Mouse (Mus musculus) right cerebral cortex, postnatal 36 days (tissue): ENCODE measurements around the gene Gm13290.
A peak's percentile ranks its signal among the peaks of the same experiment; 100 is the strongest.
"Not testable (repeated sequence)": the region's sequence is repeated elsewhere in the genome, so short reads cannot be mapped to it uniquely, and the experiment has no call there.

Experiments used
- DNase-seq, 2 experiments: peaks; one replicate each; pipeline ENCODE4 v3.0.0; 2022; ENCODE audit warnings: low spot score in 2 of 2, mixed read lengths in 1 of 2

The Gm13290 gene

GRCm38 (mm10) chr4:88781831-88782230, 8.2 kb downstream of the Gm13290 start, which contains the start of gene Ifnz:
TSS of gene Ifnz (plus strand) at chr4:88782131.
- not testable (repeated sequence) for DNase-seq

GRCm38 (mm10) chr4:88782335-88782734, 8.7 kb downstream of the Gm13290 start:
- DNase-seq: not testable (repeated sequence)

GRCm38 (mm10) chr4:88785409-88785808, 11.8 kb downstream of the Gm13290 start, which contains the start of gene Gm13276:
TSS of gene Gm13276 (plus strand) at chr4:88785709.
- not testable (repeated sequence) for DNase-seq

DNA sequence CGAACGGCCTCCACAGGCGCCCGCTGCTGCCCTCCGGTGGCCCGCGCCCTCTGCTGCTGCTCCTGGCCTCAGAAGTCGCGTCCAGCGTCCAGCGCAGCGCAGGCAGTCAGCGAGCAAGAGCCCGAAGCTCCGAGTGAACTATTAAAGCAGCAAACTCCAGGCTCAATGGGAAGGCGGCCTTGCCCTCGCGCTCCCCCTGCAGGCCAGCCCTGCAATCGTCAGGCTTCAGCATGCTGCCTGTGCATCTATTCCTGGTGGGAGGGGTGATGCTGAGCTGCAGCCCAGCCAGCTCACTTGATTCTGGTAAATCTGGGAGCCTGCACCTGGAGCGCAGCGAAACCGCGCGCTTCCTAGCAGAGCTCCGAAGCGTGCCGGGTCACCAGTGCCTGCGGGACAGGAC, 14.8 kb downstream of the Gm13290 start, which contains the start of gene Gm13277:
TSS of gene Gm13277 (plus strand) at position 231 of the 400 bp plus-strand sequence.
- peak; percentile 55 to 56 for DNase-seq

- DNase-seq: not testable (repeated sequence)
These were observed 17.6 kb downstream of the Gm13290 start, which contains the start of gene Gm13278 for GRCm38 (mm10) chr4:88791250-88791649. TSS of gene Gm13278 (plus strand) at chr4:88791550.

DNA sequence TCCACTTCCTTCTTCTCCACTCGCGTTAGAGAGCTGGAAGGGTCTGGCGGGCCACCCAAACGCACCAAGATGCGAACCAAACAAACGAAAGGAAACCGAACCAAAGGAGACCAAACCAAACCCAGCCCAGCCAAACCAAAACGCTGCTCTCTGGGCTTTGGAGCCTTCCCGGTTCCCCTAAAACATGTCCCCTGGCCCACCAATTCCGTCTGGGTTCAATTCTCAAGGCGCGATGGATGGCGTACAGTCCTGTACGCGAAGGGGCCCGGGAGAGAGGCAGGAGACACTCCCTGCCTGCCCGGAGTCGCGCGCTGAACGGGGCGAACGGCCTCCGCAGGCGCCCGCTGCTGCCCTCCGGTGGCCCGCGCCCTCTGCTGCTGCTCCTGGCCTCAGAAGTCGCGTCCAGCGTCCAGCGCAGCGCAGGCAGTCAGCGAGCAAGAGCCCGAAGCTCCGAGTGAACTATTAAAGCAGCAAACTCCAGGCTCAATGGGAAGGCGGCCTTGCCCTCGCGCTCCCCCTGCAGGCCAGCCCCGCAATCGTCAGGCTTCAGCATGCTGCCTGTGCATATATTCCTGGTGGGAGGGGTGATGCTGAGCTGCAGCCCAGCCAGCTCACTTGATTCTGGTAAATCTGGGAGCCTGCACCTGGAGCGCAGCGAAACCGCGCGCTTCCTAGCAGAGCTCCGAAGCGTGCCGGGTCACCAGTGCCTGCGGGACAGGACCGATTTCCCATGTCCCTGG, 20.5 kb downstream of the Gm13290 start, which contains the start of gene Gm13275:
TSS of gene Gm13275 (plus strand) at position 552 of the 740 bp plus-strand sequence.
- peak; percentile 18 to 30 for DNase-seq

- DNase-seq: not testable (repeated sequence)
These were observed 23.5 kb downstream of the Gm13290 start, which contains the start of gene Gm13279 for GRCm38 (mm10) chr4:88797097-88797496. TSS of gene Gm13279 (plus strand) at chr4:88797397.

GRCm38 (mm10) chr4:88799365-88799764, 25.7 kb downstream of the Gm13290 start, which contains the start of gene Gm13285:
TSS of gene Gm13285 (plus strand) at chr4:88799665.
- DNase-seq: not testable (repeated sequence)

GRCm38 (mm10) chr4:88802954-88803353, 29.3 kb downstream of the Gm13290 start, which contains the start of gene Gm13287:
TSS of gene Gm13287 (plus strand) at chr4:88803254.
- not testable (repeated sequence) for DNase-seq

- DNase-seq: not testable (repeated sequence)
These were observed 31.6 kb downstream of the Gm13290 start, which contains the start of gene Gm13288 for GRCm38 (mm10) chr4:88805231-88805630. TSS of gene Gm13288 (plus strand) at chr4:88805531.

GRCm38 (mm10) chr4:88805761-88806160, 32.1 kb downstream of the Gm13290 start:
- DNase-seq: not testable (repeated sequence)

DNA sequence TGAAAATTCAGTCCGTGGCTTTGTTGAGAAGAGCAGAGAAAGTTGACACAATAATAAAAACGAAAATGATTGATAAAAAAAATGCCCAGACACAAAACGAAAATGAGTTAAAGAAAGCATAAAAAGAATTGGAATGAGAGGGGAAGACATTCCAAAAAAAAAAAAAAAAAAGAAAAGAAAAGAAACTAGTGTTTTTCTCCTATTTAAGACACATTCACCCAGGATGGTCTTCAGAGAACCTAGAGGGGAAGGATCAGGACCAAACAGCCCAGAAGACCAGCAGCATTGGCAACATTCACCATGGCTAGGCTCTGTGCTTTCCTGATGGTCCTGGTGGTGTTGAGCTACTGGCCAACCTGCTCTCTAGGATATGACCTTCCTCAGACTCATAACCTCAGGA, 42.3 kb downstream of the Gm13290 start, which contains the start of gene Ifna7:
TSS of gene Ifna7 (plus strand) at position 301 of the 400 bp plus-strand sequence.
- DNase-seq: no peak

DNA sequence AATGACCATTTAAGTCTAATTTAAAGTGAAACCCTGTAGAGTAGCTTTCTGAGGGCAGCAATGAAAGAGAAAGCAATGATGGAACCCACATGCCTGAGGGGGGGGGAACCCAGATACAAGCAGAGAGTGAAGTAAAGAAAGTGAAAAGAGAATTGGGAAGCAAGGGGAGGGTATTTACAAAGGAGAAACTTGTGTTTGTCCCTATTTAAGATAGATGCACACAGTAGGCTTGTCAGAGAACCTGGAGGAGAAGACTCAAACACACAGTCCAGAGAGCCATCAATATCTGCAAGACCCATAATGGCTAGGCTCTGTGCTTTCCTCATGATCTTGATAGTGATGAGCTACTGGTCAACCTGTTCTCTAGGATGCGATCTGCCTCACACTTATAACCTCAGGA, 46.0 kb downstream of the Gm13290 start, which contains the start of gene Ifna11:
TSS of gene Ifna11 (plus strand) at position 301 of the 400 bp plus-strand sequence.
- DNase-seq: no peak

DNA sequence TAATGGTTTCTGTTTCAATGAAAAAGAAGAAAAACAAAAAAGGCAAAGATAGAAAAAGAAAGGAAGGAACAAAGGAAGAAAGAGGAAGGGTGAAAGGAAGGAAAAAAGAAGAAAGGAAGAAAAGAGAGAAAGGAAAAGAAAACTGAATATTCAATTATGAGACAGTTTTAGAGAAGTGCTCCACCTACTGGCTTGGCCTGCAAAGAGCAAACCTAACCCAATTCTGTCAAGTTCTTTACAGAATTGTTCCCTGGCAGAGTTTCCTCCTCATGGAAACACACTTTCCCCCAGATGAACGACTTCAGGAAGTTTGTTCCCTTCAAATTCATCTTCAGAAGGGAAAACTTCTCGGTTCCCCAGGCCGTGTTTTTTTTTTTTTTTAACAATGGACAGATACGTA, 49.4 kb downstream of the Gm13290 start:
- no peak for DNase-seq
